Mouse (Mus musculus): ENCODE results near the gene Ece1. TPM values are rescaled to one million over a fixed set of nuclear protein-coding genes. Genes with fewer than 3 reads are reported as not detected.
A peak's percentile ranks its signal among the peaks of the same experiment; 100 is the strongest.
"Not testable (repeated sequence)": the region's sequence is repeated elsewhere in the genome, so short reads cannot be mapped to it uniquely, and the experiment has no call there.

Gene Ece1
- total RNA-seq, 2 experiments from 2014 or later = 50.3 to 52.3 TPM

DNA sequence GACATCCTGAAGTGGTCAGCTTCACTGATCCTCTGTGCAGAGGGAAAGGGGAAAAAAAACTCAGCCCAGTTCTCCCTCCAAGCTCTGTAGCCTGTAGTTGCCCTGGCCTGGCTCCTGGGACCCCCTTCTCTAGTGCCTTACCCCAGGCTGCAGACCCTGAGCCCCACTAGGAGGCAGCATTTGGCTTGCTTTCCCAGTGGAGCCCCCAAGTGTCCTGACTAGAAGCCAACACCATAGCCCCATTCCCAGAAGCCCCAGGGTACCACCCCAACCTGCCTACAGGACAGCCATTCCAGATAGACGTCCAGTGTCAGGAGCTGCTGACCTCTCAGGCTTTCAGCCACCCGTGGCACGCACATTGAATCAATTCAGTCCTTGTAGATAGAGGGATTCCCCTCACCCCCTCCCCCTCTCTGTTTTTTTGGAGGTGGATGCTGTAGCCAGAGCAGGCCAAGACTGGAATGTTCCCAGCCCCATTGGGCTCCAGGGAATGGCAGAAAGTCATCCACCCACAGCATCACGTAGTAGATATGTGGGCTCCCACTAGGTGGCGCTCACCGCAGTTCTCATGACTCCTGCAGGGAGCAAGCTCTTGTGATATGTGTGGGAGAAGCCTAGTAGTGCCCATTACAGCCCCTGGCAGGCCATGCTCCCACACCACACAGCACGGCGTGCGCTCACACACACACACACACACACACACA is 102.0 kb downstream of the Ece1 start:
- peak; percentile 67 to 92 for DNase-seq (ENCODE audit: extremely low spot score in 1 of 2, low spot score in 1 of 2)

DNA sequence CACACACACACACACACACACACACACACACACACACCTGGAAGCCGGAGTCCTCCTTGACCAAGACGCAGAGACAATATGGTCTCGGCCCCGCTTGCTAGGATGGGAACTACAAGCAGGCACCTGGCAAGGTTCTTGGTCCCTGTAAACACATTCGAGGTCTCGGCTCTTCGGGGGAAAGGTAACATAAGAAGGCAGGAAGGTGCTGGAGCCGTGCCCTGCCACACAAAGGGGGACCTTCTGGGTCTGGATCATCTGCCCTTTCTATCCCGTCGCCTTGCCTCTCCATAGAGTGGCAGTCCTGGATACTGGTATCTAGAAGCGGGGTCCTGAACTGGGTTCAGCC is 102.5 kb downstream of the Ece1 start:
- no peak for DNase-seq (ENCODE audit: extremely low spot score in 1 of 2, low spot score in 1 of 2)

DNA sequence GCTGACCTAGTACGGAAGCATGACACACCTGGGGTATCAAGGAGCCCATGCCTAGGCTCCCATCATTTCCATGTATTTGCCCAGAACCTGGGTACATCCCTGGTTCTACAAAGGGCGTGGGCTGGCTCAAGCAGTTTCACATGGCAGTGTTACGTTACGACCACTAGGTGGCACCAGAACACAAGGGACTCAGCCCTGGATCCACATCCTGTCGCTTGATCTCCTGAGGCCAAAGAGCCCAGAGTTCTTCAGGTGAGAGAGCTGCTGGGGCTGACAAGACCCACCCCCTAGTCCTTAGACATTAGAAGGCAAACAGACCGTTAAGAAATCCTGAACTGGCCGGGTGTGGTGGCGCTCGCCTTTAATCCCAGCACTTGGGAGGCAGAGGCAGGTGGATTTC is 106.2 kb downstream of the Ece1 start:
- DNase-seq (ENCODE audit: extremely low spot score in 1 of 2, low spot score in 1 of 2) = peak; percentile 36 to 64

DNA sequence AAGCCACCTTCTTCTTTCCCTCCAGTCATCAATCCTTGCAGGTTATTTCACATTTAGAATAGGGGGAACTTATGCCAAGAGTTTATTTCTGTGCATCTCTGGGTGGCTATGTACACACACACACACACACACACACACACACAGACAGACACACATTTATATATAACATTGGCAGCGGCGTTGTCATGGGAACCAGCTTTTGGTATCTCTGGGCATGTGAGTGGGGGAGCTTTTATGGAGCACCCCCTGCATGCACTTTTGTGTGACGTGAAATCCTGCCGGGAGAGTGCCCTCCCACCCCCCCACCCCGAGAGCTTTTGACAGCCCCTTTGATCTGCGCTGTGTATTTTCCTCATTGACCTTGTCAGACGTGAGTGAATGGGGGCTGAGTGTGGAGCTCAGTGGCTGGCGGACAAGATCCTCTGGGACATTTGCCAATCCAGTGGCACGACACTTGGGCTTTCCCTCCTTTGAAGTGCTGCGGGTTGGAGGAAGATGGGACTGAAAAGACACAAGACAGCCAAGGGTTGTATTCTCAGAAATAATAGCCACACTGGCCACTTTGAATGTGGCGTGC is 108.7 kb downstream of the Ece1 start:
- DNase-seq (ENCODE audit: extremely low spot score in 1 of 2, low spot score in 1 of 2) = not testable (repeated sequence)

DNA sequence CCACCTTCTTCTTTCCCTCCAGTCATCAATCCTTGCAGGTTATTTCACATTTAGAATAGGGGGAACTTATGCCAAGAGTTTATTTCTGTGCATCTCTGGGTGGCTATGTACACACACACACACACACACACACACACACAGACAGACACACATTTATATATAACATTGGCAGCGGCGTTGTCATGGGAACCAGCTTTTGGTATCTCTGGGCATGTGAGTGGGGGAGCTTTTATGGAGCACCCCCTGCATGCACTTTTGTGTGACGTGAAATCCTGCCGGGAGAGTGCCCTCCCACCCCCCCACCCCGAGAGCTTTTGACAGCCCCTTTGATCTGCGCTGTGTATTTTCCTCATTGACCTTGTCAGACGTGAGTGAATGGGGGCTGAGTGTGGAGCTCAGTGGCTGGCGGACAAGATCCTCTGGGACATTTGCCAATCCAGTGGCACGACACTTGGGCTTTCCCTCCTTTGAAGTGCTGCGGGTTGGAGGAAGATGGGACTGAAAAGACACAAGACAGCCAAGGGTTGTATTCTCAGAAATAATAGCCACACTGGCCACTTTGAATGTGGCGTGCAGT is 112.9 kb downstream of the Ece1 start:
- not testable (repeated sequence) for DNase-seq (ENCODE audit: extremely low spot score in 1 of 2, low spot score in 1 of 2)

DNA sequence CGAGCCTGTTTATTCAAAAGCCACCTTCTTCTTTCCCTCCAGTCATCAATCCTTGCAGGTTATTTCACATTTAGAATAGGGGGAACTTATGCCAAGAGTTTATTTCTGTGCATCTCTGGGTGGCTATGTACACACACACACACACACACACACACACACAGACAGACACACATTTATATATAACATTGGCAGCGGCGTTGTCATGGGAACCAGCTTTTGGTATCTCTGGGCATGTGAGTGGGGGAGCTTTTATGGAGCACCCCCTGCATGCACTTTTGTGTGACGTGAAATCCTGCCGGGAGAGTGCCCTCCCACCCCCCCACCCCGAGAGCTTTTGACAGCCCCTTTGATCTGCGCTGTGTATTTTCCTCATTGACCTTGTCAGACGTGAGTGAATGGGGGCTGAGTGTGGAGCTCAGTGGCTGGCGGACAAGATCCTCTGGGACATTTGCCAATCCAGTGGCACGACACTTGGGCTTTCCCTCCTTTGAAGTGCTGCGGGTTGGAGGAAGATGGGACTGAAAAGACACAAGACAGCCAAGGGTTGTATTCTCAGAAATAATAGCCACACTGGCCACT is 117.1 kb downstream of the Ece1 start:
- DNase-seq (ENCODE audit: extremely low spot score in 1 of 2, low spot score in 1 of 2) = not testable (repeated sequence)

DNA sequence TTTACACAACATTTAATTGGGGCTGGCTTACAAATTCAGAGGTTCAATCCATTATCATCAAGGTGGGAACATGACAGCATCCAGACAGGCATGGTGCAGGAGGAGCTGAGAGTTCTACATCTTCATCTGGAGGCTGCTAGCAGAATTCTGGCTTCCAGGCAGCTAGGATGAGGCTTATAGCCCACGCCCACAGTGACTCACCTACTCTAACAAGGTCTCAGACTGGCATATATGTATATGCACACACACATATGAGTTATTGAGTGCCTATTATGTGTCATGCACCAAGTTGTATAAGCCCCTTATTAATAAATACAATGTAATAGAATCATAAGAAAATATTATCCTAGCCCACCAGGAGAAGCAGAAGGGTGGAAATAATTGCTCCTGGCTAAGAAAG is 120.8 kb downstream of the Ece1 start:
- DNase-seq (ENCODE audit: extremely low spot score in 1 of 2, low spot score in 1 of 2) = no peak

DNA sequence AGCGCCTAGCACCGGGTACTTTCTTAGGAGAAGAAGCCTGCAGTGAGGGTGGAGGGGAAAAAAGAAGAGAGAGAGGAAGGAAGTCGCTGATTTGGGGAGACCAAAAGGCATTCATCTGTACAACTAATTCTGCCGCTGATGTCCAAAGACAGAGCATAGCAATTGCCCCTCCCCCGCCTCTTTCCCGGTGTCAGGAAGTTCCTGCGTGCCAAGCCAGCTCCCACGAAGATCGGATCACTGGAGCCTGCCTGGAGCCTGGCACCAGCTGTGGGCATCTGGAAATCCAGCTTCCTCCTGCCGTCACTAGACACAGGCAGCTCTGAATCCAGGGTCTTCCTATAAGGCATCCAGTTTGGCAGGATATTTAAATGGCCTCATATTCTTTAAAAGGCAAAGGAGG is 122.2 kb downstream of the Ece1 start:
- peak in 1 of 2 experiments; percentile 27 for DNase-seq (ENCODE audit: extremely low spot score in 1 of 2, low spot score in 1 of 2)

DNA sequence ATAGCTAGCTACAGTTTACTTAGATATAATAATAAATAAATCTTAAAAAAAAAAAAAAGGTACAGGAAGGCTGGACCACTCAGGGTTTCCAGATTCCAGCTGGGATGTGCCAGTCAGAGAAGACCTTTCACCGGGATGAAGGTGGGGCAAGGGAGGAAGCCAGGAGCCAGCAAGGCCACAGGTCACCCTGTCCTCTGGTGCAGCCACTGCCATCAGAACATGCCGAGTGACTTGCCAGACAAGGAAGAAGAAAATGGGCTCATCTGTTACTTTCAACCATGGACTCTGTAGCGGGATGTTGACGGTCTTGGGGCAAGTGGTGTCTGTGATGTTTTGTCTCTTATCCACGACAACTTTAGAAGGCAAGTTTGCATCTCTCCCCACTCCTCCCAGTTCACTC is 122.7 kb downstream of the Ece1 start:
- DNase-seq (ENCODE audit: extremely low spot score in 1 of 2, low spot score in 1 of 2) = no peak

DNA sequence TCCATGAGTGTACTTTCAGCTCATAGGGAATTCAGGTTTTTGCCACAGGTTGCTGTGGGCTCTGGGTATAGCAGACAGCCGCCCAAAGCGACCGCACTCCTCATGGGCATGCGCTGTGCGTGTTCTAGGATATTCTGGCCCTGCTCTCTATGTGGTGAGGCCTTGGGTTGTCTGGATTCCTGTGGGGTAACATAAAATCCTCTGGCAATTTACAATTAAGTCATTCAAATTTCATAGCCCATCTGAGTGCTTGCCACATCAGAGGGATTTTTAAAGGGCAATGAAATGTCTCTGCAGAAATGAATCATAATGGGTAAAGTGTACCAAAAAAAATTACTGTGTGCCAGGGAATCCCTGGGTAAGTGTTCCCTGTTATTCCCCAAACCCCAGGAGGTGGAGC is 127.4 kb downstream of the Ece1 start:
- no peak for DNase-seq (ENCODE audit: extremely low spot score in 1 of 2, low spot score in 1 of 2)

DNA sequence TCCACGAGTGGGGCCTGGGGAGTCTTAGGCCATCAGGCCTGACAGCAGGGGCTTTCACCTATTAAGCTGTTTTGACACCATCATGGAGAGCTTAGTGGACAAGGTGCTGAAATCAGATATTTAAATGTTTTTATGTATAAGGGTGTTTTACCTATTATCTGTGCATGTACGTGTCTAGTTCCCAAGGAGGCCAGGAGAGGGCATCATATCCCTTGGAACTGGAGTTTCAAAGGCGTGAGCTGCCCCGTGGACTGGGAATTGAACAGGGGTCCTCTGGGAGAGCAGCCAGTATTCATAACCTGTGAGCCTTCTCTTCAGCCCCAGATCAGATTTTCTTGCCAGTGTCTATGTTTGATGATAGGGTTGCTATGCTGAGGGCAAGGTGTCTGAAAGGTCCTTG is 128.4 kb downstream of the Ece1 start:
- DNase-seq (ENCODE audit: extremely low spot score in 1 of 2, low spot score in 1 of 2) = no peak

DNA sequence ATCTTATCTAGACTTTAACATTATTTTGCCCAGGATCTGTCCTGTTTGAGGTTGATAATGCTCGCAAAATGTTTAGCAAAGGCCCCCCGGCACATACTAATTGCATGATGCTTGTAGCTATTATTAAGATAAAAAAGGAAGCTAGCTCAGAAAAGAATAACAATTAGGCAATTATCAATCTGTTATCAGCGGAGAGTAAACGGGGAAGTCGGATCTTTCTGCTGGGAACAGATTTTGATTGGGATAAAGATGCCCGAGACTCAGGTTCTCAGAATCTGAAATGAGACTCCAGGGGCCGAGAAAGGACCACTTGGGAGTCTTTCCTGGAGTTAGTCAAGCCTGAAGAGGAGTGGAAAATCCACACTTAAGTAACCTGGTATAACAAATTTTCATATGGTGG is 129.2 kb downstream of the Ece1 start:
- DNase-seq (ENCODE audit: extremely low spot score in 1 of 2, low spot score in 1 of 2) = no peak

DNA sequence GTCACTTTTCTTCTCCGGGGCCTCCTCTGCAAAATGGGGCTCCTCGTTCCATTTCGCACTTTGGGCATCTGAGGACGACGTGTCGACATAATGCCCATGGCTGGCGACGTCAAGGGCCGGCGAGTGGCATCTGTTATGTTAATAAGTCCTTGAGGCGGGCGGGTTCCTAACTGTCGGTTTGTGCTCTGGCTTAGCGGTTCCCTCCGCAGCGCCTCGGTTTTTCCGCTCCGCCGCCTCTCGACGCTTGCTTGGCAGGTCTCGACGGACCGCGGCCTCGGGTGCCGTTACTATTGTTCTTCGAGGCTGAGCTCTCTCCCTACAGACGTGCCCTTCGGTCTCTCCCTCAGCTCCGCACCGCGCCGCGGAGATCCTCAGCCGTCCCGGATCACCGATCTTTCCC is 130.9 kb downstream of the Ece1 start, which contains the start of gene Eif4g3:
Gene Eif4g3 (plus strand): TSS at position 133 of the 400 bp plus-strand sequence.
- no peak for DNase-seq (ENCODE audit: extremely low spot score in 1 of 2, low spot score in 1 of 2)

DNA sequence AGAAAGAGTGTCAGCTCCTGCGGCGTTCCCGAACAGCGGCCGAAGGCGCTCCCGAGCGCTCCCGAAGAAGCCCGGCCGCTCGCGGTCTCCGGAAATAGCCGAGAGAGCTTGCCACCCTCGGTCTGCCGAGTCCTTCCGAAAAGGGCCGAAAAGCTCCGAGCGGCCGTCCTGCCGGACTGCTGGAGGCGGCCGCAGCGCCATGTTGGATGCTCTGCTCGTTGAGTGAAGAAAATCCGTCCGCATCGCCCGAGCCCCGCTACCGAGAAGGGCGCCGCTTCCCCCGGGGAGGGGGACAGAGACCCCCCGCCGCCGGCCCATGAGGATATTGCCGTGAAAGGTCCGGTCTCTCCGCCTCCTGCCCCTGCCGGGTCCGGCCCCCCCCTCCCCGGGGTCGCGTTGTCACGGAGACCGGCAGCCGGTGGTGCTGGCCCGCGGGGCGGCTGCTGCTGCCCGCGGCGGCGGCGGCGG is 131.3 kb downstream of the Ece1 start:
- DNase-seq (ENCODE audit: extremely low spot score in 1 of 2, low spot score in 1 of 2) = peak; percentile 100

DNA sequence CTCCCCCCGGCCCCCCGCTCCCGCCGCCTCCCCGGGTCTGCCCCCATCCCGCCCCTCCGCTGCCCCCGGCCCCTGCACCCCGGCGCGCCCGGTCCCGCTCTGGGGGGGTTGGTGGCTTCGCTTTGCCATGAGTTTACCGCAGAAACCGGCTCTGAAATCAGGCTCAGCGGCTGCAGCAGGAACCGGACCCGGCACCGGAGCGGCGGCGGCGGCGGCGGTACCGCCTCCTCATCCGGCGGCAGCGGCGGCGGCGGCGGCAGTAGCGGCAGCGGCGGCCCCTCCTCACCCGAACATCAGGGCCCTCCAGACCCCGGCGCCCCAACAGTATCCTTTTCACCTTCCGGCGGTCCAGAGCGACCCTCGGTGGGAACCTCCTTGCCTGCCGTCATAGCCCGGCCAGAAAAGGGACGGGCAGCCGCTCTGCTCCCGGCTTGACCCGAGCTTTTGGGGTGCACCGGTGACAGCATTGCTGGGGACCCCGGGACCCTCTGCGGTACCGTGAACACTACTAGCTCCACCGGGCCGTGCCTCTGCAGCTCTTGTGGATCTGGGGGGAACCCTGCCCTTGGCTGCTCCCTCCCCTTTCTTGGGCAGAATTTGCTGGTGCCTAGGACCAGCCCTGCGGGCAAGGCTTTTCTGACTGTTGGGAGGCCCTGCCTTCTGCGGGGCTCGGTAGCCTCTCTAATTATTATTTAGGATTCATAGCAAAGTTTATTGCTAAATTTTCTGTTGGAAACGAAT is 132.0 kb downstream of the Ece1 start:
- peak; percentile 29 to 32 for DNase-seq (ENCODE audit: extremely low spot score in 1 of 2, low spot score in 1 of 2)

DNA sequence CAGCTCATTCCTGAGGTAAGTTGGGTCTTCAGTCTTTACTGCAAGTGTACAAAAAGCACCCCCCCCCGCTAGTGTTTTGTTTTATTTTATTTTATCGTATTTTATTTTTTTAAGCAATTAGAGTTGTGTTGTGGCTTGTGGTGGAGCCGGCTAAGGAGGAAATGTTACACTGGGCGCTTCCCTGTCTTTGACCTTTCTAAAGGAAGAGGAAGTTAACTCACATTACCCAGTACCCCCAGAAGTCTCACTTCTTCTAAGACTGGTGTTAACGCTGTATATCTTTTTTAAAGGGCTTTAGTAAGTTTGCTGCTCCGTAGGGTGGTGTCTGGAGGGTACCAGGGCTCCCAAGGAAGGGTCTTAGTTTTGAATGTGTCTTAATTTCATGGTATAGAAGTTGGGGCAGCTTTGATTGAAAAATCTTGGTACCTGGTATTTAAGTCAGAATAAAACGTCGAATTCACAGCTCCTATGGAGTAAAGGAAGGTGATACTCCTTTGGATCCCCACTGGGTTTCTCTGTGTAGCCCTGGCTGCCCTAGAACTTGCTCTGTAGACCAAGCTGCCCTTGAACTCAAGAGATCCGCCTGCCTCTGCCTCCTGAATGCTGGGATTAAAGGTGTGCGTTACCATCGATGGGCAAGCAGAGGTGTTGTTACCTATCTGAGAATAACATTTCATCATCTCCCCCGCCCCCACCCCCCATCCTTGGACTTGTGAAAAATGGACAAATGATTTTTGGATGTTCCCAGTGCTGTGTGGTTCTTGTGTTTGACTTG is 132.7 kb downstream of the Ece1 start:
- no peak for DNase-seq (ENCODE audit: extremely low spot score in 1 of 2, low spot score in 1 of 2)

DNA sequence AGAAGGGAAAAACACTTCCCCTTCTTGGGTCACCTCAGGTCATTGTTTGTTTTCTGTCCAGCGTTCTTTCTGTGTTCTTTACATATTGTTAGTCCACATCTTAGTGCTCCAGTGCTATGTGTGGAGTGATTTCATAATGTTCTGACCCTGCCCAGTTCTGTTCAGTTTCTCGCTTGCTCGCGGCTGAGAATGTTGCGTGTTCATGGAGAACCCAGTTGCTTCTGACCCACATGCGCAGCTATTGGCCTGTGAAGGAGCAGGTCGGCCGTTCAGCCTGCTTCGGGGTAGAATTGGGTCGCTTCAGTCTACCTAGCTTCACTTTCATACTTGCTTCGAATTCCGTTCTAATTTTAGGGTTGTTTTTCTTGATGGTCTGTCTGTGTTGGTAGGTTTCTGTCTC is 133.4 kb downstream of the Ece1 start:
- DNase-seq (ENCODE audit: extremely low spot score in 1 of 2, low spot score in 1 of 2) = no peak

DNA sequence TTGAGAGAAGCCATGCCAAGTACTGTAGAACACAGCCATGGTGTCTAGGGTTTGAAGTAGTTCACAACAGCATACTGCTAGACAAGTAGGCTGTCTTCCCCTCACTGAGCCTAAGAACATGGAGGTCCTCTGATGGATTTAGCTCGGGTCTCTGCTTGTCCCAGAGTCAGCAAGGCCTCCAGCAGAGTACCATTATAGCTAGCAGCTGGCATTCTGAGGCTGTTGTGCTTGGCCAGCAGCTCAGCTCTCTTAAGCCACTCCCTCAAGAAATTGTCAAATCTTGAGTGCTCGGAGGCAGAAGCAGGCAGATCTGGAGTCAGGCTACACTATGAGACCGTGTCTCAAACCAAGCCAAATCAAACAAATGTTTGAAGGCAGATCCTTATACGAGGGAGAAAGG is 136.2 kb downstream of the Ece1 start:
- no peak for DNase-seq (ENCODE audit: extremely low spot score in 1 of 2, low spot score in 1 of 2)

DNA sequence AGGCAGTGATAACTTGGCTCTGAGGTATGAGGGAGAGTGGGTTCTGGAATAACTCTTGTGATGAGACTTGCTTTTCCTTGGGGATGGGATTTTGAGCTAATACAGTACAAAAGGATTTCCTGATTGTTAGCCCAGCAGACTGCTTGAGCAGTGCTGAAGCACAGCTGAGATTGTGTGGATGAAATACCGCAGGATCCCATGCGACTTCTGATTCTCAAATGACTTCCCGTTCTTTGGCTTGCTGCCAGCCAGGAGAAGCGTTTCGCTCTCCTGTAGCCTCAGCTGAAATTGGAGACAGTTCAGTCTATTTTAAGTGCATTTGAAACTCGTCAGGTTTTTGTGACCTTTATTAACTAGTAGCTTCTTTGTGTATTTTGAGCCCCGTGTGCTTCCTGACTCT is 138.6 kb downstream of the Ece1 start:
- no peak for DNase-seq (ENCODE audit: extremely low spot score in 1 of 2, low spot score in 1 of 2)

DNA sequence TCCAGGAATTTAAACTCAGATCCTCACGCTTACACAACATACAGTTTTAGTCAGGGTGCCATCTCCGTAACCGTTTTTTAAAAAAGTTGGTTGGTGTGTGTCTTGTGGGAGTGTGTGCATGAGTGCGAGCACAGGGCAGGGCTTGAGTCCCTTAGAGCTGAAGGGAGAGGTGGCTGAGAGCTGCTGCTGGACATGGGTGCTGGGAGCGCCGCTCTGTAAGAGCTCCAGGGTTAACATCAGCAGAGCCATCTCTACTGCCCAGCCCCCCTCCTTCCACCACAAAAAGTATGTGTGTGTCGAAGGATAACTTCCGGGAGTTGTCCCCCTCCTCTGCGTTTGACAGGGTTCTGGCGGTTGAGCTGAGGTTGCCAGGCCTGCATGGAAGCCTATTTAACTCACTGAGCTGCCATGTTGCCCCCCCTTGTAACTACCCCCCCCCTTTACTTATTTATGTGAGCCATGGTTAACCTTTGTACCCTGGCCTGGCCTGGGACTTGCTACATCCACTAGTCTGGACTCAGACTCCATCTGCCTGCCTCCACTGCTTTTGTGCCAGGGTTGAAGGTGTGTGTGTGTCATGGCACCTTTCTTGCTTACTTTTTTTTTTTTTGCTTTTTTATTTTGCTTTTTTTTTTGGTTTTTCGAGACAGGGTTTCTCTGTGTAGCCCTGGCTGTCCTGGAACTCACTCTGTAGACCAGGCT is 142.0 kb downstream of the Ece1 start:
- no peak for DNase-seq (ENCODE audit: extremely low spot score in 1 of 2, low spot score in 1 of 2)

All from layer of hippocampus, postnatal 25 days (tissue).